Mouse (Mus musculus) ES-E14 (cell line): ENCODE measurements around the gene Prep.

Experiments used
- HCFC1 ChIP-seq: IDR thresholded peaks from 2 replicates; pipeline ENCODE4 v1.6.1; 2012; ENCODE audit warnings: low read length, inconsistent platforms, borderline replicate concordance; ENCODE audit not compliant: insufficient read depth
- MAFK ChIP-seq: IDR thresholded peaks from 2 replicates; pipeline ENCODE4 v1.6.1; 2014; ENCODE audit warnings: mild to moderate bottlenecking, low read depth, low read length, inconsistent platforms; ENCODE audit not compliant: insufficient read depth
- ZC3H11A ChIP-seq: IDR thresholded peaks from 2 replicates; pipeline ENCODE4 v1.6.1; 2012; ENCODE audit warnings: low read depth, mild to moderate bottlenecking, inconsistent platforms, low read length, borderline replicate concordance

DNA sequence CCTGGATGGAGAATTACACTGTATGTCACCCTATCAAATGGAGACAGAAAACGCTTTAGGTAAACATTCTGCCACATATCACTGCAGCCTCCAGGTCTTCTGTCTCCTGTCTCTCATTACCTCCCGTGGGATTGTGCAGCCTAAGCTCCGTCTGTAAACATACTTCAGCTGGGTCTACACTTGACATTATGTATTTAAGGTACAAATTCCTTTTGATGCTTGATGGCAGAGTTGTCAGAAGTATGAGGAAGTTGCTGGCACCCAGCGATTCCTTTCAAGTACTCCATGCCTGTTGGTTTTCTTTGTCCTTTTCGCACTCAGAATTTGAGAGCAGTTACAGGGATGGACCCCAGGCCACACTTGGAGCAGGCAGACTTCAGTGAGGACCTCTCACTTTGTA, 12.8 kb downstream of the Prep start:
- TF ChIP-seq ZC3H11A (no peak), HCFC1 (no peak), MAFK (no peak)
